Mouse (Mus musculus) midbrain, embryonic 16.5 days (tissue): ENCODE data around the gene Sertad3. TPM values are rescaled to one million over a fixed set of nuclear protein-coding genes. Genes with fewer than 3 reads are reported as not detected.

Experiments used
- ATAC-seq: fragments of 200-750 bp; cut with Nextera tagmentation; 2 replicates; pipeline ENCODE4 v1.8.0; 2017; ENCODE audit warnings: moderate TSS enrichment
- H3K27ac ChIP-seq: fragments of 300-500 bp; sonication (generic); 2 replicates; pipeline ENCODE4 v1.5.1; 2014; ENCODE audit warnings: mild to moderate bottlenecking, low read length, mixed read lengths
- H3K27me3 ChIP-seq: fragments of 300-500 bp; sonication (generic); 2 replicates; pipeline ENCODE4 v1.6.1; 2014; ENCODE audit warnings: low read depth, low read length, mixed read lengths; ENCODE audit not compliant: control insufficient read depth, insufficient read depth
- H3K36me3 ChIP-seq: fragments of 300-500 bp; sonication (generic); 2 replicates; pipeline ENCODE4 v1.6.1; 2014; ENCODE audit warnings: mild to moderate bottlenecking, low read length, moderate library complexity, mixed read lengths; ENCODE audit not compliant: control insufficient read depth, insufficient read depth
- H3K4me1 ChIP-seq: fragments of 300-500 bp; sonication (generic); 2 replicates; pipeline ENCODE4 v1.6.1; 2014; ENCODE audit warnings: mild to moderate bottlenecking, low read length, mixed read lengths; ENCODE audit not compliant: control insufficient read depth, insufficient read depth
- H3K4me2 ChIP-seq: fragments of 300-500 bp; sonication (generic); 2 replicates; pipeline ENCODE4 v1.6.1; 2014; ENCODE audit warnings: mild to moderate bottlenecking, low read length, mixed read lengths
- H3K4me3 ChIP-seq: fragments of 300-500 bp; sonication (generic); 2 replicates; pipeline ENCODE4 v1.5.1; 2014; ENCODE audit warnings: low read depth, mild to moderate bottlenecking, low read length, moderate library complexity, mixed read lengths
- H3K9ac ChIP-seq: fragments of 300-500 bp; sonication (generic); 2 replicates; pipeline ENCODE4 v1.6.1; 2014; ENCODE audit warnings: low read depth, low read length, mixed read lengths
- H3K9me3 ChIP-seq: fragments of 300-500 bp; sonication (generic); replicated peaks from 2 replicates; pipeline ENCODE4 v1.6.1; 2014; ENCODE audit warnings: mild to moderate bottlenecking, low read length, mixed read lengths; ENCODE audit not compliant: control insufficient read depth, poor library complexity, severe bottlenecking
- WGBS: fragments of 180-500 bp; shearing (Covaris S2); extraction: QIAGEN DNeasy Blood & Tissue Kit; methylation state at CpG from one replicate; pipeline ENCODE4 v1.1.7; 2014; 5-methylcytosine and 5-hydroxymethylcytosine counted together
- polyA plus RNA-seq: library from polyadenylated mRNA; unstranded; fragments of >200 nt; fragmentation: Nextera tagmentation; extraction: Ambion mirVana; gene quantifications from 2 replicates; pipeline ENCODE4 v1.2.1, GENCODE M21; 2015

Sertad3 gene
- polyA plus RNA-seq, 1 experiment from 2014 or later: 7.1 TPM

- Histone ChIP-seq H3K4me2 (no peak overlapping the region), H3K9me3 (no peaks in the 10 kb centered on the region), H3K4me3 (no peak overlapping the region), H3K27me3 (no peaks in the 10 kb centered on the region), H3K36me3 (no peaks in the 10 kb centered on the region), H3K27ac (no peak overlapping the region), H3K9ac (no peak overlapping the region), H3K4me1 (peaks cover 6% of the 10 kb centered on the region; the same call in 1 of the 2 replicates)
- 98% methylated on average over 2 of the region's 2 CpGs for WGBS
- ATAC-seq: no peak
Measured at GRCm38 (mm10) chr7:27475596-27475995, 2.0 kb downstream of the Sertad3 start.

GRCm38 (mm10) chr7:27476098-27476635 is 2.6 kb downstream of the Sertad3 start:
- no peak overlapping the region for H3K4me3 ChIP-seq
- WGBS: 96% methylated on average over 14 of the region's 14 CpGs
- no peaks in the 10 kb centered on the region for H3K9me3 ChIP-seq
- no peaks in the 10 kb centered on the region for H3K36me3 ChIP-seq
- no peaks in the 10 kb centered on the region for H3K27me3 ChIP-seq
- no peak overlapping the region for H3K27ac ChIP-seq
- no peak for ATAC-seq
- H3K4me2 ChIP-seq: no peak overlapping the region
- H3K4me1 ChIP-seq: peaks cover 6% of the 10 kb centered on the region; the same call in 1 of the 2 replicates
- H3K9ac ChIP-seq: no peak overlapping the region

GRCm38 (mm10) chr7:27478561-27478960 is 5.0 kb downstream of the Sertad3 start:
- H3K36me3 ChIP-seq: no peaks in the 10 kb centered on the region
- 85% methylated on average over 7 of the region's 7 CpGs for WGBS
- no peak overlapping the region for H3K9ac ChIP-seq
- H3K4me1 ChIP-seq: peaks cover 9% of the 10 kb centered on the region
- no peak overlapping the region for H3K27ac ChIP-seq
- no peak overlapping the region for H3K4me3 ChIP-seq
- H3K9me3 ChIP-seq: no peaks in the 10 kb centered on the region
- H3K27me3 ChIP-seq: no peaks in the 10 kb centered on the region
- ATAC-seq: no peak
- no peak overlapping the region for H3K4me2 ChIP-seq

GRCm38 (mm10) chr7:27479750-27480149 is 6.2 kb downstream of the Sertad3 start:
- 83% methylated on average over 1 of the region's 1 CpGs for WGBS
- no peak overlapping the region for H3K4me2 ChIP-seq
- no peaks in the 10 kb centered on the region for H3K36me3 ChIP-seq
- H3K4me3 ChIP-seq: no peak overlapping the region
- H3K27ac ChIP-seq: no peak overlapping the region
- H3K4me1 ChIP-seq: peaks cover 9% of the 10 kb centered on the region
- no peaks in the 10 kb centered on the region for H3K9me3 ChIP-seq
- no peak overlapping the region for H3K9ac ChIP-seq
- ATAC-seq: no peak
- H3K27me3 ChIP-seq: no peaks in the 10 kb centered on the region

- WGBS: 75% methylated on average over 3 of the region's 3 CpGs
- Histone ChIP-seq H3K4me3 (no peak overlapping the region), H3K9me3 (no peaks in the 10 kb centered on the region), H3K36me3 (no peaks in the 10 kb centered on the region), H3K27ac (no peak overlapping the region), H3K4me1 (peaks cover 6% of the 10 kb centered on the region), H3K9ac (no peak overlapping the region), H3K4me2 (no peak overlapping the region), H3K27me3 (no peaks in the 10 kb centered on the region)
- ATAC-seq: no peak
Measured at GRCm38 (mm10) chr7:27480506-27480905, 6.9 kb downstream of the Sertad3 start.

GRCm38 (mm10) chr7:27480927-27481626 is 7.5 kb downstream of the Sertad3 start:
- Histone ChIP-seq H3K9ac (peak overlapping the region; percentile 65), H3K4me3 (peak overlapping the region; percentile 33), H3K36me3 (no peaks in the 10 kb centered on the region), H3K4me2 (peak overlapping the region; percentile 65), H3K27ac (no peak overlapping the region; the same call in 1 of the 2 replicates), H3K4me1 (peaks cover 6% of the 10 kb centered on the region), H3K9me3 (no peaks in the 10 kb centered on the region), H3K27me3 (no peaks in the 10 kb centered on the region)
- ATAC-seq: peak; percentile 25; the same call in 1 of the 2 replicates
- 14% methylated on average over 11 of the region's 11 CpGs for WGBS

- H3K4me1 ChIP-seq: peaks cover 9% of the 10 kb centered on the region
- 0% methylated on average over 4 of the region's 12 CpGs for WGBS
- peak overlapping the region; percentile 7; the same call in 1 of the 2 replicates for H3K27ac ChIP-seq
- H3K9me3 ChIP-seq: no peaks in the 10 kb centered on the region
- H3K4me2 ChIP-seq: peak overlapping the region; percentile 65
- peak overlapping the region; percentile 33 for H3K4me3 ChIP-seq
- no peaks in the 10 kb centered on the region for H3K36me3 ChIP-seq
- ATAC-seq: peak; percentile 40
- H3K9ac ChIP-seq: peak overlapping the region; percentile 65
- no peaks in the 10 kb centered on the region for H3K27me3 ChIP-seq
Measured at GRCm38 (mm10) chr7:27481627-27481969, 8.0 kb downstream of the Sertad3 start.

- Histone ChIP-seq H3K4me2 (no peak overlapping the region), H3K36me3 (no peaks in the 10 kb centered on the region), H3K27me3 (no peaks in the 10 kb centered on the region), H3K27ac (no peak overlapping the region), H3K9me3 (no peaks in the 10 kb centered on the region), H3K4me1 (peaks cover 11% of the 10 kb centered on the region), H3K9ac (no peak overlapping the region), H3K4me3 (no peak overlapping the region)
- WGBS: 78% methylated on average over 4 of the region's 4 CpGs
- ATAC-seq: no peak
Measured at GRCm38 (mm10) chr7:27483860-27484259, 10.3 kb downstream of the Sertad3 start.

- Histone ChIP-seq H3K9me3 (no peaks in the 10 kb centered on the region), H3K9ac (peak overlapping the region; percentile 76; the same call in 1 of the 2 replicates), H3K4me2 (peak overlapping the region; percentile 52), H3K4me1 (peaks cover 11% of the 10 kb centered on the region), H3K27ac (no peak overlapping the region; the same call in 1 of the 2 replicates), H3K27me3 (no peaks in the 10 kb centered on the region), H3K36me3 (no peaks in the 10 kb centered on the region), H3K4me3 (peak overlapping the region; percentile 62)
- peak; percentile 38; the same call in 1 of the 2 replicates for ATAC-seq
- 3% methylated on average over 13 of the region's 13 CpGs for WGBS
Measured at GRCm38 (mm10) chr7:27486102-27486769, 12.7 kb downstream of the Sertad3 start.
